Mouse (Mus musculus) gastrocnemius, postnatal 4 days (tissue): ENCODE data around the gene 1700012B09Rik. TPM values are rescaled to one million over a fixed set of nuclear protein-coding genes. Genes with fewer than 3 reads are reported as not detected.

Source experiments
- DNase-seq, 2 experiments: peaks; one replicate each; pipeline ENCODE4 v3.0.0; 2021 to 2022; ENCODE audit warnings: low spot score in 2 of 2, mixed read lengths in 2 of 2
- total RNA-seq, 2 experiments: library from RNA; stranded (reverse); gene quantifications; 2 replicates each; pipeline ENCODE4 v1.2.3; 2021

Gene 1700012B09Rik
- total RNA-seq, 2 experiments from 2014 or later, result not detected

DNA sequence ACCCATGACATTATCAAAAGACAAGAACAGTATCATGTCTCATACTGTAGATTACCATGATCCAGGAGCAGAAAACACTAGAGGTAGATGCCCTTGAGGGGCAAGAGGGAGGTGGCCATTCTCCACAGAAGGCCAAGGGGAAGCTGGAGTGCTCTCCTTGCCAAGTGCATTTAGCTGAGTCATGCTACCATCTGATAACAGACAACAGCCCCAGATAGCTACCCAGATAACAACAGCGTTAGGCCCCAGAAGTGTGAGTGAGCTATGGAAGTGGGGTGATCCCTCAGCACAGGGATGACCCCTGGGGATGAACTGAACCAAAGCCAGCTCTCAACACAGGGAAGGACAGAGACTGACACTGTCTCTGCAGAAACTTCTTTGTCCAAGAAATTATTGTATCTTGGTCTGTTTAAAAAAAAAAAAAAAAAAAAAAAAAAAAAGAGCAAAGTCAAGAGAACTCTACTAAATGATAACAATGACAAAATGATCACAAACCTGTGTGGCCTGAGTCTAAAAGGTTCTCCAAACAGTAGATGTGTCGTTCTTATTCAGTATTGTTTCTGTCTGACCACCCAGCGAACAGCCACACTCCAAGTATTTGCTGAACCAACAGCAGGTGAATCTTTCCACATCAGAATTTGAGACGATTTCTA, 31.2 kb downstream of the 1700012B09Rik start:
- DNase-seq, result no peak

GRCm38 (mm10) chr9:14730941-14731541, 39.8 kb downstream of the 1700012B09Rik start:
- no peak for DNase-seq

DNA sequence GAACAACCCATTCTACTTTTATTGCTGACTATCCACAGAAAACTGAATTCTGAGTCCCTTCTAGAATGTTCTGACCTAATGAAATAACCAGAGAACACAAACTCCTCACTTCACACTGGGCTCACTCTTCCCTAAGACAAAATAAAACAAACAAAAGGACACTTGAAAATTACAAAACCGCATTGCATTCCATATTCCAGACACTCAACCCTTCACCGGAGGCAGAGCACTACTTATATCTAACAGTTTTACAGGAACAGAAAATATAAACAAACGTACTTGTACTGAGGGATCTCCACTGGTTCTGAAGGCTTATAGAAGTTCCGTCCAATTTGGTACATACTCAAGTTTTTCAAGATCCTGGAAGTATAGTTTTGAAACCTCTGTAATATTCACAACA, 42.5 kb downstream of the 1700012B09Rik start:
- no peak for DNase-seq

- DNase-seq, result no peak
These were observed 44.2 kb downstream of the 1700012B09Rik start for GRCm38 (mm10) chr9:14726629-14727028.

DNA sequence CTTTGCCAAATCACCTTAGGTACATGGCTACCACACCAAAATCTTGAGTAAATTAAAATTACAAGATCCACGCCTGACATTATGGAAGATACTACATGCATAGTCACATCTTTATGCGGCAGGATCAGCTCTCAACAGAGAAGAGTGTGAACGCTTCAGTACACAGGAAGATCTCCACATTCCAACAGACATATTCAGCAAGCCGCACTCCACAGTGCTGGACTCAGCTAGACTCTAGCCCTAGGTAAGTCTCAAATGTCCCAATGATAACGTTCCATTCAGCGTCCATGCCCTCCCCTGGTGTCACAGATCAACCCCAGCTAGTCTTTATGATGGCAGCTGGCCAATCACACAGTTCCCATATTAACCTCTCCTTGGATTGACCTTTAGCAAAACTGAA, 44.8 kb downstream of the 1700012B09Rik start:
- no peak for DNase-seq

GRCm38 (mm10) chr9:14724755-14725420, 45.9 kb downstream of the 1700012B09Rik start:
- no peak for DNase-seq

GRCm38 (mm10) chr9:14721610-14722009, 49.2 kb downstream of the 1700012B09Rik start:
- DNase-seq, result no peak

DNA sequence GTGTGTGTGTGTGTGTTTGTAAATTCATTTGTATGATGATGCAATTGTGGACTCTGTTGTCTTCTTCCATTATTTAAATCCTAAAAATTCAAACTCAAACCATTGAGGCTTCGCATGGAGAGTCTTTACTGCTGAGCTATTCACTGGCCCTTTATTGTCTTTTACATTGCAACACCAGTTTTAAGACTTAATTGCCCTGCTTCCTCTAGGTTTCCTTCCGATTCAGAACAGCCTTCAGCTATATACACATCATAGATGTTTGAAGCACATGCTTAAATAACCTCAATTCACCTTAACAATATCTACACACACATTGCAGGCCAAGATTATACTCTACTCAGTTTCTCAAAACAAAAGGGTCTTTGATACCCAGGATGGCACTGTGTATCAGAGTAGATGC, 50.4 kb downstream of the 1700012B09Rik start:
- no peak for DNase-seq

GRCm38 (mm10) chr9:14718332-14718691, 52.5 kb downstream of the 1700012B09Rik start:
- no peak for DNase-seq

GRCm38 (mm10) chr9:14717689-14718331, 53.0 kb downstream of the 1700012B09Rik start:
- DNase-seq, result peak in 1 of 2 experiments; percentile 51

GRCm38 (mm10) chr9:14715258-14715657, 55.6 kb downstream of the 1700012B09Rik start:
- no peak for DNase-seq

DNA sequence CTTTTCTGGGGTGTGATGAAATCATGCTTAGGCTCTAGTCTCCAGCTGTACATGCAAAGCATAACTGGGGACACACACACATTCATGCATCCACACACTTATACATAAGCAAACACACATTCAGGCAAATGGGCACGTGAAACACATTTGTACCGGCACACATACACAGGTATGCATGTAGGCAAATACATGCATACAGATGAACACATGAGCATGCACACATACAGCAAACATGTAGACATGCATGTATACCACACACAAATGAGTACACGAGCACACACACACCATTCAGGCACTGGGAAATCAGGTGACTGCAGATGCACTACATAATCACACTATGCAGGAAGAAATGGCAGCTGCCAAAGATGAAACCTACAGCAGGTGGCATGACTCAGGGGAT, 59.9 kb downstream of the 1700012B09Rik start:
- no peak for DNase-seq

Other genes with a start within 250 kb of the 1700012B09Rik start
- 100 to 1,000 TPM; 330 to 368 TPM for gene Amotl1, start 126.0 kb downstream of the 1700012B09Rik start, total RNA-seq
- gene Piwil4, start 30.3 kb downstream of the 1700012B09Rik start, total RNA-seq, result under 1 TPM; 0.23 to 0.25 TPM
- 1 to 10 TPM in 1 of 2 experiments, under 1 TPM in 1; 0.98 to 1.2 TPM for gene Fut4, start 18.6 kb downstream of the 1700012B09Rik start, total RNA-seq
- gene Mre11a, start 13.6 kb upstream of the 1700012B09Rik start, total RNA-seq, result 10 to 100 TPM; 14.3 to 17.2 TPM
- gene Ankrd49, start 13.8 kb upstream of the 1700012B09Rik start, total RNA-seq, result 10 to 100 TPM; 13.9 to 14.9 TPM
- 1 to 10 TPM in 1 of 2 experiments, under 1 TPM in 1; 0.75 to 1.1 TPM for gene Gpr83, start 89.2 kb upstream of the 1700012B09Rik start, total RNA-seq
- not detected for gene Izumo1r, start 132.9 kb upstream of the 1700012B09Rik start, total RNA-seq